Mouse (Mus musculus): ENCODE data around the gene Plekha6. TPM values are rescaled to one million over a fixed set of nuclear protein-coding genes. Genes with fewer than 3 reads are reported as not detected.
A peak's percentile ranks its signal among the peaks of the same experiment; 100 is the strongest.

Gene Plekha6
- polyA plus RNA-seq, 1 experiment from 2014 or later, result 17.7 TPM

DNA sequence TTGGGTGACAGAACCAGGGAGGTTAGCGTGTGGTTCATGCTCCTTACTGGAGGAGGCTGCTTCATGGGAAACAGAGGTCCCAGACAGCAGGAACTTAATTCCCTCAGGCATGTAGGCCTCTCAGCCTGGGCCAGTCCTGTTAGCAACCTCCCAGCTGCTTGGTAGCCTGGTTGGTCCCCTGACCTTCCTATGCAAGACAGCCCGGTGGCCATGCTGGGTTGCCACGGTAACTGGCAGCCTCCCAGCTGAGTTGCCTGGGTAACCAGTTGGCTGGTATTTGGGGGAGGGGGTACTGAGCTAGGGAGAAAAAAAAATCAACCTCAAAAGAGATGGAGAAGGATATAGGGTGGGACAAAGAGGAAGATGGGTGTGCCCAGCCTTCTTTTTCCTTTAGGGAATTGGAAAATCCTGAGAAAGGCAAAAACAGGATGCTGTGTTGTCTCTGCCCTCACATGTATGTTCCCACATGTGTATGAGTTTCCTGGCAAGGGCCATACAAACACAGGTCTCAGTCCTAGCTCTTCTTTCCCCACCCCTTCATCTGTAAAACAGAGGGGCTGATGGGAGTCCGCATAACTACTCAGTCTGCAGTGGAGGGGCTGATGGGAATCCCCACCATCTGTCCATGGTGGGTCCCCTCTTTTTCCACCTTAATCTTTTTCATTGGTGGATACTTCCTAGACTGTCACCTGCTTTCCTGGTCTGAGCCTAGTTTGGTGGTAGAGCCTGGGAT lies 24.1 kb downstream of the Plekha6 start:
- Histone ChIP-seq H3K9me3 (replicated peaks; ENCODE audit: control insufficient read depth, low read length) (no peaks in the 10 kb centered on the region), H3K4me1 (ENCODE audit: control insufficient read depth, insufficient read depth, low read length) (peaks cover 9% of the 10 kb centered on the region), H3K9ac (ENCODE audit: low read length) (no peak overlapping the region), H3K36me3 (ENCODE audit: control insufficient read depth, insufficient read depth, low read length) (no peaks in the 10 kb centered on the region), H3K27ac (ENCODE audit: low read length) (peak overlapping the region; percentile 30; the same call in 1 of the 2 replicates), H3K4me2 (ENCODE audit: low read depth, low read length) (no peak overlapping the region), H3K4me3 (replicated peaks; ENCODE audit: low read length) (no peak overlapping the region), H3K27me3 (ENCODE audit: control insufficient read depth, insufficient read depth, low read length) (no peaks in the 10 kb centered on the region)
- ATAC-seq (ENCODE audit: insufficient read depth, low FRiP score), result no peak
- WGBS, result 36% methylated on average over 4 of the region's 4 CpGs

GRCm38 (mm10) chr1:133188719-133189118 lies 24.7 kb downstream of the Plekha6 start:
- Histone ChIP-seq H3K4me2 (ENCODE audit: low read depth, low read length) (no peak overlapping the region), H3K36me3 (ENCODE audit: control insufficient read depth, insufficient read depth, low read length) (no peaks in the 10 kb centered on the region), H3K9ac (ENCODE audit: low read length) (no peak overlapping the region), H3K27ac (ENCODE audit: low read length) (peak overlapping the region; percentile 47; the same call in 1 of the 2 replicates), H3K4me1 (ENCODE audit: control insufficient read depth, insufficient read depth, low read length) (peaks cover 5% of the 10 kb centered on the region), H3K27me3 (ENCODE audit: control insufficient read depth, insufficient read depth, low read length) (no peaks in the 10 kb centered on the region), H3K4me3 (replicated peaks; ENCODE audit: low read length) (no peak overlapping the region), H3K9me3 (replicated peaks; ENCODE audit: control insufficient read depth, low read length) (no peaks in the 10 kb centered on the region)
- ATAC-seq (ENCODE audit: insufficient read depth, low FRiP score), result peak; percentile 39; the same call in 1 of the 2 replicates
- WGBS, result 78% methylated on average over 8 of the region's 8 CpGs

DNA sequence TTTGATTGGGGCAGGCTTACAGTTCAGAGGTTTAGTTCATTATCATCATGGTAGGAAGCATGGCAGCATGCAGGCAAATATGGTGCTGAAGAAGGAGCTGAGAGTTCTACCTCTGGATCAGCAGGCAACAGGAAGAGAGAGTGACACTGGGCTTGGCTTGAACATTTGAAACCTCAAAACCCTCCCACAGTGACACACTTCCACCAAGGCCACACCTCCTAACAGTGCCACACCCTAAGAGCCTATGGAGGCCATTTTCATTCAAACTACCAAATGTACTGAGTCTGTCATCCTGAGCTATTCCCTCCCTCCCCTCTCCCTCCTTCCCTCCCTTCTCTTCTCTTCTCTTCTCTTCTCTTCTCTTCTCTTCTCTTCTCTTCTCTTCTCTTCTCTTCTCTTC lies 25.5 kb downstream of the Plekha6 start:
- no peak for ATAC-seq (ENCODE audit: insufficient read depth, low FRiP score)
- H3K4me3 ChIP-seq (replicated peaks; ENCODE audit: low read length), result no peak overlapping the region

GRCm38 (mm10) chr1:133190550-133190949 lies 26.5 kb downstream of the Plekha6 start:
- H3K4me3 ChIP-seq (replicated peaks; ENCODE audit: low read length), result no peak overlapping the region
- H3K36me3 ChIP-seq (ENCODE audit: control insufficient read depth, insufficient read depth, low read length), result no peaks in the 10 kb centered on the region
- peak; percentile 84 for ATAC-seq (ENCODE audit: insufficient read depth, low FRiP score)
- H3K4me2 ChIP-seq (ENCODE audit: low read depth, low read length), result no peak overlapping the region
- H3K9ac ChIP-seq (ENCODE audit: low read length), result 0 out of 2 replicates have a peak overlapping the region, but pooled peaks have one; percentile 6
- no peaks in the 10 kb centered on the region for H3K9me3 ChIP-seq (replicated peaks; ENCODE audit: control insufficient read depth, low read length)
- 59% methylated on average over 9 of the region's 9 CpGs for WGBS
- H3K4me1 ChIP-seq (ENCODE audit: control insufficient read depth, insufficient read depth, low read length), result peaks cover 5% of the 10 kb centered on the region
- H3K27me3 ChIP-seq (ENCODE audit: control insufficient read depth, insufficient read depth, low read length), result no peaks in the 10 kb centered on the region
- peak overlapping the region; percentile 79 for H3K27ac ChIP-seq (ENCODE audit: low read length)

More for the DNA sequence above, 25.5 kb downstream of the Plekha6 start:
- H3K4me1 ChIP-seq (ENCODE audit: control insufficient read depth, insufficient read depth, low read length), result peaks cover 5% of the 10 kb centered on the region
- no peaks in the 10 kb centered on the region for H3K36me3 ChIP-seq (ENCODE audit: control insufficient read depth, insufficient read depth, low read length)
- no peaks in the 10 kb centered on the region for H3K27me3 ChIP-seq (ENCODE audit: control insufficient read depth, insufficient read depth, low read length)
- no peak overlapping the region for H3K27ac ChIP-seq (ENCODE audit: low read length)
- H3K9me3 ChIP-seq (replicated peaks; ENCODE audit: control insufficient read depth, low read length), result no peaks in the 10 kb centered on the region
- H3K9ac ChIP-seq (ENCODE audit: low read length), result no peak overlapping the region
- no peak overlapping the region for H3K4me2 ChIP-seq (ENCODE audit: low read depth, low read length)

DNA sequence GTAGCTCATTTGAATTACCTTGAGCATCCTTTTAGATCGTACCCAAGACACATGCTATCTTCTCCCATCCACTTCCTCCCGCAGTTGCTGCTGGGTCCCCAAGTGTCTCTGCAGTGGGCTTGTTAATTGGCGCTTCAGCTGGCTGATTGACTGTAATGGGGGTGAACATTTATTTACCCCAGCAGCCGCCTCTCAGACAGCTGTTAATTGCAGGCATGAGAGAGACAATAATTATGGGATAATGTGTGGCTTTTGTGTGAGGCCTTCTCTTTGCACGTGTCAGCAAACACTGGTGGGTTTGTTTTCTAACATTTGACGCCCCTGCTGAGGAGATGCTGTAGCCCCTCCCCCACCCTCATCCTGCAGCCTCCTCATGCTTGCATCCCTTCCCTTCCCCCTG lies 32.2 kb downstream of the Plekha6 start:
- H3K4me3 ChIP-seq (replicated peaks; ENCODE audit: low read length), result no peak overlapping the region
- H3K27ac ChIP-seq (ENCODE audit: low read length), result no peak overlapping the region
- H3K4me2 ChIP-seq (ENCODE audit: low read depth, low read length), result no peak overlapping the region
- H3K27me3 ChIP-seq (ENCODE audit: control insufficient read depth, insufficient read depth, low read length), result no peaks in the 10 kb centered on the region
- peaks cover 15% of the 10 kb centered on the region for H3K4me1 ChIP-seq (ENCODE audit: control insufficient read depth, insufficient read depth, low read length)
- H3K9ac ChIP-seq (ENCODE audit: low read length), result no peak overlapping the region
- no peaks in the 10 kb centered on the region for H3K9me3 ChIP-seq (replicated peaks; ENCODE audit: control insufficient read depth, low read length)
- ATAC-seq (ENCODE audit: insufficient read depth, low FRiP score), result no peak
- WGBS, result 55% methylated on average over 6 of the region's 6 CpGs
- no peaks in the 10 kb centered on the region for H3K36me3 ChIP-seq (ENCODE audit: control insufficient read depth, insufficient read depth, low read length)

DNA sequence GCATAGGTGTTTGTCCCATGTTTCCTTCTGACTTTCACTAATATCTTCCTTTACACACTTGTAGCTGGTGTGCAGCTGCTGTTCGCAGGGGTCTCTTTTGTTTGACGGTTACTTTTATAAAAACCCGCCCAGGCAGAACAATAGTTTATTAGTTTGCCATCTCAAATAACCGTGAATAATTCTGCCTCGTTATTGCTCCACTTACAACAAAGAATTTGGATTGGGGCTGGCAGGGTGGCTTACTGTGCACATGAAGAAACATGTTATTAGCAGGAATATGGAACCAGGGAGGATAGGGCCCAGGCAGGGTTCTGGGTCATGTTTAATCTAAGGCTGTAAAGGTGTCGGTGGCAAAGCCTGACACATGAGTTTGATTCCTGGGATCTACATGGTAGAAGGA lies 33.3 kb downstream of the Plekha6 start:
- H3K27ac ChIP-seq (ENCODE audit: low read length), result no peak overlapping the region
- H3K9ac ChIP-seq (ENCODE audit: low read length), result no peak overlapping the region
- H3K4me3 ChIP-seq (replicated peaks; ENCODE audit: low read length), result no peak overlapping the region
- WGBS, result 81% methylated on average over 6 of the region's 6 CpGs
- no peak for ATAC-seq (ENCODE audit: insufficient read depth, low FRiP score)
- no peaks in the 10 kb centered on the region for H3K9me3 ChIP-seq (replicated peaks; ENCODE audit: control insufficient read depth, low read length)
- no peak overlapping the region for H3K4me2 ChIP-seq (ENCODE audit: low read depth, low read length)
- peaks cover 19% of the 10 kb centered on the region for H3K4me1 ChIP-seq (ENCODE audit: control insufficient read depth, insufficient read depth, low read length)
- H3K36me3 ChIP-seq (ENCODE audit: control insufficient read depth, insufficient read depth, low read length), result no peaks in the 10 kb centered on the region
- no peaks in the 10 kb centered on the region for H3K27me3 ChIP-seq (ENCODE audit: control insufficient read depth, insufficient read depth, low read length)

DNA sequence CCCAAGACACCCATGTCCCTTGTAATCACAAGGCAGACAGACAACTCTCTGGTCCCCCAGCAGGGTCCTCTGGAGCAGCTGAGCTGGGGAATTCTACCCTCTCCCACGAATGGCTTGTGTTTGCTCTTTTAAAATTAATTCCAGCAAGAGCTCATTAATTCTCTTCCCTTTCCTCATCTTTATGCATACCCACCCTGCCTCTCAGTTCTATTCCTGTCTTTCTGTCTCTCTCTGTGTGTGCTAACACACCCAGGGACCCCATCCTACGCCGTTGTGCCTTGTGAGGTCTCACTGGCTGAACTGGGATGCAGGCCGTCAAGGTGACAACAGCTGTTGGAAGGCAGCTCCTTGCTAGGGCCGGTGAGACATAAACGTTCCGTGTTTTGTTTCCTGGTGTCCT lies 35.7 kb downstream of the Plekha6 start:
- H3K4me1 ChIP-seq (ENCODE audit: control insufficient read depth, insufficient read depth, low read length), result peaks cover 27% of the 10 kb centered on the region
- H3K9ac ChIP-seq (ENCODE audit: low read length), result no peak overlapping the region
- H3K27me3 ChIP-seq (ENCODE audit: control insufficient read depth, insufficient read depth, low read length), result no peaks in the 10 kb centered on the region
- H3K4me2 ChIP-seq (ENCODE audit: low read depth, low read length), result no peak overlapping the region
- H3K4me3 ChIP-seq (replicated peaks; ENCODE audit: low read length), result no peak overlapping the region
- no peaks in the 10 kb centered on the region for H3K9me3 ChIP-seq (replicated peaks; ENCODE audit: control insufficient read depth, low read length)
- ATAC-seq (ENCODE audit: insufficient read depth, low FRiP score), result no peak
- no peak overlapping the region for H3K27ac ChIP-seq (ENCODE audit: low read length)
- whole genome bisulfite sequencing, result 64% methylated on average over 7 of the region's 7 CpGs
- H3K36me3 ChIP-seq (ENCODE audit: control insufficient read depth, insufficient read depth, low read length), result no peaks in the 10 kb centered on the region

GRCm38 (mm10) chr1:133201499-133201898 lies 37.5 kb downstream of the Plekha6 start:
- Histone ChIP-seq H3K4me1 (ENCODE audit: control insufficient read depth, insufficient read depth, low read length) (peaks cover 31% of the 10 kb centered on the region), H3K9ac (ENCODE audit: low read length) (no peak overlapping the region), H3K27me3 (ENCODE audit: control insufficient read depth, insufficient read depth, low read length) (no peaks in the 10 kb centered on the region), H3K9me3 (replicated peaks; ENCODE audit: control insufficient read depth, low read length) (no peaks in the 10 kb centered on the region), H3K27ac (ENCODE audit: low read length) (no peak overlapping the region), H3K4me2 (ENCODE audit: low read depth, low read length) (no peak overlapping the region), H3K4me3 (replicated peaks; ENCODE audit: low read length) (no peak overlapping the region), H3K36me3 (ENCODE audit: control insufficient read depth, insufficient read depth, low read length) (no peaks in the 10 kb centered on the region)
- peak; percentile 41; the same call in 1 of the 2 replicates for ATAC-seq (ENCODE audit: insufficient read depth, low FRiP score)
- 27% methylated on average over 4 of the region's 4 CpGs for WGBS

DNA sequence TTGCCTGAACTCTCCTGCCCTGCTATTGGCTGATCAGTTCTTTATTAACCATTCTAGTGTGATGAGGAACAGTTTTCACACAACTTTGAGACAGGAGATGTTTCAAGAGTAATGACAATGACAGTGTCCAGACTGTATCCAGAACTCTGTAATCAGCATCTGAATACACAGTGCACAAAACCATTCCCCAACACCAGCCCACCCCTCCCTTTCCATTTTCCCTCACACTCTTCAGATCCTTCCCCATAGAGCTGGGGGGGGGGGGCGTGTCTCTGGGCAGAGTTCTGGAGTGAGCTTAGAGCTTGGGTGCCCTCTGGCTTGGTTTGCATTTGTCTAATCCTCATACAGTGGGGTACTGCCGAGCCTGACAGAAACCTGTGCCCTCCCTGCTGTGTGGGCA lies 39.7 kb downstream of the Plekha6 start:
- H3K4me3 ChIP-seq (replicated peaks; ENCODE audit: low read length), result no peak overlapping the region
- no peak overlapping the region for H3K9ac ChIP-seq (ENCODE audit: low read length)
- H3K36me3 ChIP-seq (ENCODE audit: control insufficient read depth, insufficient read depth, low read length), result no peaks in the 10 kb centered on the region
- peaks cover 31% of the 10 kb centered on the region for H3K4me1 ChIP-seq (ENCODE audit: control insufficient read depth, insufficient read depth, low read length)
- H3K9me3 ChIP-seq (replicated peaks; ENCODE audit: control insufficient read depth, low read length), result no peaks in the 10 kb centered on the region
- WGBS, result 34% methylated on average over 2 of the region's 2 CpGs
- no peak overlapping the region for H3K4me2 ChIP-seq (ENCODE audit: low read depth, low read length)
- H3K27ac ChIP-seq (ENCODE audit: low read length), result no peak overlapping the region
- H3K27me3 ChIP-seq (ENCODE audit: control insufficient read depth, insufficient read depth, low read length), result no peaks in the 10 kb centered on the region
- no peak for ATAC-seq (ENCODE audit: insufficient read depth, low FRiP score)
